Mouse (Mus musculus): Measurements from ENCODE around the gene Rnf144b. TPM values are rescaled to one million over a fixed set of nuclear protein-coding genes. Genes with fewer than 3 reads are reported as not detected.

Gene Rnf144b
- total RNA-seq, 4 experiments from 2014 or later, result 21.9 to 28.1 (median 22.9) TPM

- DNase-seq (ENCODE audit: low spot score in 2 of 2), result peak in 1 of 2 experiments; percentile 49
Measured at GRCm38 (mm10) chr13:47178182-47178581, 55.7 kb downstream of the Rnf144b start.

GRCm38 (mm10) chr13:47180776-47181175 is 58.3 kb downstream of the Rnf144b start:
- DNase-seq (ENCODE audit: low spot score in 2 of 2), result no peak

DNA sequence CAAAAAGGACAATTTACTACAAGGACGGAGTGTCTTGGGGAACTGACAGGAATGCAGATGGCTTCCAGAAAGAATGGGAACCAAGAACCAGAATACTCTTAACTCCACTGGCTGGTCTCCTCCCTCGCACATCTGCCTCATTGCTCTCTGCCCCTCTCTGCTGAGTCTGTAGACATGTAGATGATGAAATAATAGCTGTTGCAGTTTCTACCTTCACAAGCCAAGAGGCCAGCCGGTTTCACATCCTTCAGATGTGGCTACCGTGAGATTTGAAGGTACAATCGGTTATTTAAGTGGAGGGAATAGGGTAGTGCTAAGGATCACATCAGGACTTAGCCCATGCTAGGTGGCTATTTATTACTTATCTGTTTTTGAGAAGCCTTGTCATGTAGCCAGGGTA is 59.9 kb downstream of the Rnf144b start:
- DNase-seq (ENCODE audit: low spot score in 2 of 2), result no peak

DNA sequence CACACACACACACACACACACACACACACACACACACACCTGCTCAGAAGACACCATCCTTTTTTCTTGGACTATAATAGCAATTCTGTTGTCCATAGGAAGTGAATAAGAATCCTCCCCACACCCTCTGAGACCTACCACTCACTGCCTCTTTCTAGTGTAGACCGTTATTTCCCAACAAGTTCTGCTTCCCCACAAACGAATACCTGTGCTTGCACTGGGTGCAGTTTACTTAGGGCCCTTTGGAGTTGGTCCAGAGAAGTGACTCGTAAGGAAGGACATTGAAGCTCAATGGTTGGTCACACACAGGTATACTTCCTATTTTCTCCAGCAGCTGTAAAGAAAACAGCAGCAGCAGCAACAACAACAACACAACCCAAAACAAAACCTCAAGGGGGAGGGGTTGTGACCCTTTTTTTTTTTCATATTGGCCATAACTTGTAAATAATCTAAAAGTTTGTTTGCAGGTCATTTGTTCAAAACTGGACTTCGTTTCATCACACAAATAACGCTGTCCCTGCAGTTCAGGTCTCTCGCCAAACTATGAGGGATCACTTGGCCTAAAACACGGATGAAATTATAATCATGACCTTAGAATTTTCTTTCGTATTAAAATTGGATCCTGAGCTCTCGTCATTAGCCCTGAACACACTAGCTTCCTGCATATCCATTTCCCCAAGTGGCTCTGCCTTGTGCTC is 60.7 kb downstream of the Rnf144b start:
- DNase-seq (ENCODE audit: low spot score in 2 of 2), result no peak

- peak; percentile 28 to 48 for DNase-seq (ENCODE audit: low spot score in 2 of 2)
Measured at GRCm38 (mm10) chr13:47183771-47184170, 61.3 kb downstream of the Rnf144b start.

DNA sequence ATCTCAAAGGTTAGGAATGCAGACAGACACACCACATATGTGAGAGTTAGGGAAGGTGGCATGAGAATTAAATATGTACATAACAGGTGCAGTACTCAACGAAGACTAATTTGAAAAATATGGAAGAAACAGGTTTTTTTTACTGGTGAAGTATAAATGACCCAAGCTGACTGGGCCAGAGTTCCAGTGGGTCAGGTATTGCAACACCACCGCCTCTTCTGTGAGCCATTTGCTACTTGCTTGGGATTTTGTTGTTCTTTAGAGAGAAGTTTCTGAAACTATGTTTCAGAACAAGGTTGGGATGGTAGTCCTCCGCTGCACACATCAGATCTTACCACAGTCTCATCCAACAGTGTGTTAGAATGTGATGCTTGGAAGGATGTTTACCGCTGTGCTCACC is 65.4 kb downstream of the Rnf144b start:
- DNase-seq (ENCODE audit: low spot score in 2 of 2), result no peak

GRCm38 (mm10) chr13:47189971-47190370 is 67.5 kb downstream of the Rnf144b start:
- peak; percentile 46 to 49 for DNase-seq (ENCODE audit: low spot score in 2 of 2)

DNA sequence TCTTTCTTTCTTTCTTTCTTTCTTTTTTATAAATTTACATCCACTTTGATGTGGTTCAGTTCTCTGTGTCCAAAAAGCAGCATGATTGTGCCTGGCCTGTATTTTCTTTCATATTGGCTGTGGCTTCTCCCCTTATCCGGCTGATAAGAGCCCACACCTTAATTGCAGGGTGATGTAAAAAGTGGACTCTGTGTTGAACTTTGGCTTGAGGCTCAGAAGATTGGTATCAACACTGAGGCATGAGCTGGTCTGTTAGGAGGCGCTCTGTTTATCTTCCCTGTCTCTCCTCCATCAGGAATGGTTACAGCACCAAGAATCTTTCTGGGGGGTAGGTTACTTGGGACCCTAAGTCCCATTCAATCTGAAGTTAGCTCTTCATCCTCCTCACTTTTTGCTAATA is 69.7 kb downstream of the Rnf144b start:
- no peak for DNase-seq (ENCODE audit: low spot score in 2 of 2)

DNA sequence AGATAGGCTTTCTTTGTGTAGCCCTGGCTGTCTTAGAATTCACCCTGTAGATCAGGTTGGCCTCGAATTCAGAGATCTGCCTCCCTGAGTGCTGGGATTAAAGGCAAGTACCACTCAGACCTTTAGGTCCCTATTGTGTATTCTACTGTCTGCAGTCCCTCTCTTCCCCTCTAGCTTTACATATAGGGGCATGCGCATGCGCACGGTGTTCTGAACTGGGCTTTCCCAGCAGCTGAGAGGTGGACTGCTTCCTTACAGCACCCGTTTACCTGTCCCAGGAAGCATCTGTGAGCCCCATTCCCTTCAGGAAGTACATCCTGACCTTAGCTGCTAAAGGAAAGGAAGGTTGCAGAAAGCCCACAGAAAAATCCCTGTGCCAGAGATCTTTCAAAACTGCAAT is 70.3 kb downstream of the Rnf144b start:
- DNase-seq (ENCODE audit: low spot score in 2 of 2), result no peak

DNA sequence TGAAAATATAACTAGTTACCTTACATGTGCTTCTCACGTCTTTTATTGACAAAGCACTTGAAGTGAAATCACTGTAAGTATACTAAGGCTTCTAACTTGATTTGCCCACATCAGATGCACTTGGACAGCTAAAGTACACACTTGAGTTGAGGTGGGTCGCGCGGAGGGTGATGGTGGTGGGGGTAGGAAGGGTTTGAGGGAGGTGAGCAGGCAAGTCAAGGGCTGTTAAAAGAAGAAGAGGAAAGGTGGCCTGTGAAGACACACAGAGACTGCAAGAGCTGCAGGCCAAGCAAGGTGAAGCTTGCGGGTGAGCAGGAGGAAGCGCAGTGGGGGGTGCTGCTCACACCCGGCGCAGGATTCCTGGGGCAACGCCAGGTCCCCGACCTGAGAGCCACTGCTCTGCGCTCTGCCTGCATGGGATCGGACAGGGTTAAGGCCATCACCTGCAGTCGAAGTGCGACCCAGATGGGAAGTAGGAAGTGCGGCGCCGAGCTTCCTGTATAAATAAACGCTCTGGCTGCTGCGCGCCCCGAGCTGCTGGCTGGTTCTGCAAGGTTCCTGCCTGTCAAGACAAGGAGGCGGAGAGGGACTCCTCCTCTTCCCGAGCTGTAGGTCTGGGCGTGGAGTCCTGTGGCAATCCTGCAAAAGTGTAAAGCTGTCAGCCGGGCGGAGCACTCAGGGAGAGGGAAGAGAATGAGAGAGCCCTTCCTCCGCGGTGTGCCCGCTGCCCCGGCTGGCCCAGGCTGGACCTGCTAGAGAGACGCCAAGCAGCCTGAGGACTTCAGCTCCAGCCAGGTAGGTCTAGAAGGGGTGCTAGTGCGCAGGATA is 71.1 kb downstream of the Rnf144b start:
- peak; percentile 43 to 65 for DNase-seq (ENCODE audit: low spot score in 2 of 2)

DNA sequence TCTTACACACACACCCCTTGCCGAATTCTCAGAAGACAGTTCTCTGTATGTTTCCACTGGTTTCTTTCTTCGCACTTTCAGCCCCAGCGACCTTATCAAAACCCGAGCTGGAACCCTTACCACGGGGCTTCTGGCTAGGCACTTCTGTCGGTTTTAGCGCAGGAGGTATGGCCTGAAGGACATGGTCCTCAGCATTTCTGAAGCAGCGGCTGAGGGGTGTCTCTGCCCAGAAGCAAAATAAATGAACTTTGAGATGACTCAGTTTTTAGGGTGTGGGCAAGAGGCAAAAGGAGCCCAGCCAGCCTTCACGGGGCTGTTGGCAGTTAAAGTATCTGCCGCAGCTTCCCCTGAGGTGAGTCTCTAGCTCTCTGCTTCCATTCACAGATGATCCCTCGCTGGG is 72.2 kb downstream of the Rnf144b start:
- DNase-seq (ENCODE audit: low spot score in 2 of 2), result no peak

DNA sequence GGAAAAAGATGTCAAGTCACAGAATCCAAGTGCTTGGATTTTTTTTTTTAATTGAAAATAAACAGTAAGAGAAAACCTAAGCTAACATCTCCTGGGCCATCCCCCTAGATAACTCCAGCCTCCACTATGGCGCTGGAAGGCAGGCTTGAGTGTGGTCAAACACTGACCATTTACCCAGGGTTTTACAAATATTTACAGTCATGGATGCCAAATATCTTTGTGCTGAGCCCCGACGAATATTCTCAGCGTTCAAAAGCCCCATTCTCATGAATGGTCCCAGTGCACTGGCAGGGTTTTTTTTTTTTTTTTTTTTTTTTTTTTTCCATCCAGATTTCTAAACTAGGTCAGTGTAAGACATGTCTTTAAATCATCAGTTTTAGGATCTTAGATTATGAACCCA is 73.0 kb downstream of the Rnf144b start:
- DNase-seq (ENCODE audit: low spot score in 2 of 2), result no peak

- peak; percentile 65 to 69 for DNase-seq (ENCODE audit: low spot score in 2 of 2)
Measured at GRCm38 (mm10) chr13:47200011-47200670, 77.7 kb downstream of the Rnf144b start.

- DNase-seq (ENCODE audit: low spot score in 2 of 2), result peak in 1 of 2 experiments; percentile 56
Measured at GRCm38 (mm10) chr13:47201962-47202624, 79.6 kb downstream of the Rnf144b start.

DNA sequence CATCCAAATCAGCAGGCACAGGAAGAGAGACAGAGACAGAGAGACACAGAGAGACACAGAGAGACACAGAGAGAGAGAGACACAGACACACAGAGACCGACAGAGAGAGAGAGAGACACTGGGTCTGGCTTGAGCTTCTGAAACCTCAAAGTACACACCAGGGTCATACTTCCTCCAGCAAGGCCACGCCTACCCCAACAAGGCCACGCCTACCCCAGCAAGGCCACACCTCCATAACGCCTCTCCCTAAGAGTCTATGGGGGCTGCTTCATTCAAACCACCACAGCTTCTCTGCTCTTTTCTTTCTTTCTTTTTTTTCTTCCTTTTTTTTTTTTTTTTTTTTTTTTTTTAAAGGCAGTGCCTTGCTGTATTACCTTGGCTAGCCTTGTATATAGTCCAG is 88.0 kb downstream of the Rnf144b start:
- DNase-seq (ENCODE audit: low spot score in 2 of 2), result no peak

- DNase-seq (ENCODE audit: low spot score in 2 of 2), result no peak
Measured at GRCm38 (mm10) chr13:47210992-47211391, 88.5 kb downstream of the Rnf144b start.

GRCm38 (mm10) chr13:47211581-47211980 is 89.1 kb downstream of the Rnf144b start:
- no peak for DNase-seq (ENCODE audit: low spot score in 2 of 2)

GRCm38 (mm10) chr13:47213817-47214216 is 91.4 kb downstream of the Rnf144b start:
- no peak for DNase-seq (ENCODE audit: low spot score in 2 of 2)

DNA sequence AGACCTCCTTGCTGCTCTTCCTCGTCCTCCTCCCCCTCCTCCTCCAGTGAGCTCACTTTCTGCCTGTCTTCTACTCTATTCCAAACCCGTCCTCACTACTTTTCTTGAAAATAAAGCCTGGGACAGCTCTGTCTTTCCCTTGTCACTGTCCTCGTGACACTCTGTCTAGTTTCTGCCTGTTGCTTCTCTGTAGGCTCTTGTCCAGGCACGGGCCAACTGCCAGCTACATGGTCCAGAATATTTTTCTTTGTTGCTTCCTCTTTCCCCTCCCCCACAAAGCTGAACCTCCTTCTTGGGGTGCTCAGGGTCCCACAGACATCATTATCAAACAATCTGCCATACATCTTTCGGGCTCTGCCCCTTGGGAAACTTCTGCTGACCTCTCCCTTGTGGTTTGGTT is 92.4 kb downstream of the Rnf144b start:
- no peak for DNase-seq (ENCODE audit: low spot score in 2 of 2)

- peak in 1 of 2 experiments; percentile 49 for DNase-seq (ENCODE audit: low spot score in 2 of 2)
Measured at GRCm38 (mm10) chr13:47215815-47216585, 93.5 kb downstream of the Rnf144b start.

DNA sequence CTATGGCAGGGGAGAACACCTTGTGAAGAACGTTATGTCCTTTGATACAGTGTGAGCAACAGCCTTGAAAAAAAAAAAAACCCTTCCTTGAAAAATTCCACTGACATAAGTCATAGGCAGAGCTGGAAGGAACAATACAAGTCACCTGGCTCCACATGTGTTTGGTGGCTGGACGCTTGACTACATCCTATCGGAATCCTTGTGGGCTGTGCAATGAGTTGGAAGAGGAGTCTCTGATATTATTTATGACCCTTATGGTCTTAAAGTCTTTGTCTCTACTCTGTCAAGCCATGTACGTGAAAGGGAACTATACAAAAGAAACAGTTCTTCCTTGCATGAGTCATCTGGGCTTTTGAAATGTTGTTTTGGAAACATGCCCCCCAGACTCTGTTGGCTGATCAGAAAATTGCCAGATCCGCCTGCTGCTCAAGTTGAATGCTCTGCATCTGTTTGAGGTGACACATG is 94.7 kb downstream of the Rnf144b start:
- no peak for DNase-seq (ENCODE audit: low spot score in 2 of 2)
